ENCODE assay signal across 9 mouse cellular contexts in genomic region chr7:107593904-107594303, GRCm38 (mm10). TPM values are rescaled to one million over a fixed set of nuclear protein-coding genes. Genes with fewer than 3 reads are reported as not detected.
DNase-seq lines count a peak whose midpoint lies in the region; ATAC-seq and TF ChIP-seq lines count a peak whose summit lies in the region.
"Had no signal": no experiment of that assay in that cellular context is flagged by ENCODE, and none has a peak within 500 bp of the region (broad histone marks: within the 10 kb centered on the region; RNA-seq: fewer than 3 reads in every experiment).

No protein-coding gene starts in this region.

- H3K9me3 ChIP-seq in limb, embryonic 13.5 days: no peaks in the 10 kb centered on the region
- H3K9me3 ChIP-seq in midbrain, postnatal 0 days (ENCODE audit: low read length): no peaks in the 10 kb centered on the region

- H3K36me3 ChIP-seq in limb, embryonic 13.5 days: peaks cover 26% of the 10 kb centered on the region
- no peaks in the 10 kb centered on the region for H3K36me3 ChIP-seq in midbrain, postnatal 0 days (ENCODE audit: insufficient read depth, low read length)

- peak overlapping the region; percentile 54 for H3K4me3 ChIP-seq in limb, embryonic 13.5 days
- peak overlapping the region; percentile 63; the same call in 1 of the 2 replicates for H3K4me3 ChIP-seq in midbrain, postnatal 0 days (ENCODE audit: low read depth, low read length)
- H3K4me3 ChIP-seq: myocyte had no signal

- peaks cover 23% of the 10 kb centered on the region for H3K4me1 ChIP-seq in limb, embryonic 13.5 days
- no peaks in the 10 kb centered on the region for H3K4me1 ChIP-seq in midbrain, postnatal 0 days (ENCODE audit: insufficient read depth, low read length)

- H3K4me2 ChIP-seq in limb, embryonic 13.5 days (replicated peaks): peak overlapping the region; percentile 94
- H3K4me2 ChIP-seq in midbrain, postnatal 0 days (ENCODE audit: low read depth, low read length, poor library complexity, severe bottlenecking): peak overlapping the region; percentile 87

- ATAC-seq in granulocyte monocyte progenitor cell, adult 5-6 weeks (replicated peaks; ENCODE audit: poor library complexity, severe bottlenecking): peak; percentile 71
- ATAC-seq in limb, embryonic 13.5 days (ENCODE audit: low FRiP score, low read depth): peak; percentile 13; the same call in 1 of the 2 replicates
- ATAC-seq in midbrain, postnatal 0 days (ENCODE audit: low FRiP score): no peak

- no peak overlapping the region for H3K27ac ChIP-seq in limb, embryonic 13.5 days
- H3K27ac ChIP-seq in midbrain, postnatal 0 days (ENCODE audit: low read depth, low read length): no peak overlapping the region

- TF ChIP-seq CTCF in midbrain, postnatal 0 days (IDR thresholded peaks at IDR 0.05): no peak

- 30% methylated on average over 7 of the region's 7 CpGs for WGBS in limb, embryonic 13.5 days
- 32% methylated on average over 7 of the region's 7 CpGs for WGBS in midbrain, postnatal 0 days

- DNase-seq in layer of hippocampus, adult 11-12 months (ENCODE audit: low spot score): peak; percentile 8
- no peak for DNase-seq in layer of hippocampus, postnatal 36 days
- no peak for DNase-seq in midbrain, postnatal 0 days (ENCODE audit: low spot score)
- DNase-seq in urinary bladder, postnatal 36 days (ENCODE audit: low spot score in 2 of 2): no peak
- DNase-seq in thymus, postnatal 14 days: no peak
- DNase-seq in Muller cell, postnatal 12 days (ENCODE audit: inconsistent ontology term): no peak

- H3K9ac ChIP-seq in limb, embryonic 13.5 days: no peak overlapping the region
- no peak overlapping the region for H3K9ac ChIP-seq in midbrain, postnatal 0 days (replicated peaks; ENCODE audit: low read length, poor library complexity, severe bottlenecking)

- no peaks in the 10 kb centered on the region for H3K27me3 ChIP-seq in limb, embryonic 13.5 days
- no peaks in the 10 kb centered on the region for H3K27me3 ChIP-seq in midbrain, postnatal 0 days (ENCODE audit: insufficient read depth, low read length)

RNA-seq across cellular contexts. Expression of gene Ppfibp2, which starts 1.1 kb away (rescaled TPM):
- total RNA-seq in layer of hippocampus, postnatal 36 days (2021): 1 to 10 TPM; 6.7 to 6.8 TPM
- 3.0 and 9.9 TPM in 2 replicates for total RNA-seq in granulocyte monocyte progenitor cell, adult 5-6 weeks (2014; fragmentation: Nextera tagmentation)
- 5.6 and 6.6 TPM in 2 replicates for total RNA-seq in granulocyte monocyte progenitor cell, adult 5-6 weeks (2017)
- polyA plus RNA-seq in limb, embryonic 13.5 days (2015; fragmentation: Nextera tagmentation; extraction: Ambion mirVana): 10.8 and 12.0 TPM in 2 replicates
- total RNA-seq in midbrain, postnatal 0 days (2014; rRNA removed): 2.6 and 2.9 TPM in 2 replicates
- 1.2 and 1.6 TPM in 2 replicates for polyA plus RNA-seq in midbrain, postnatal 0 days (2015; fragmentation: Nextera tagmentation; extraction: Ambion mirVana)

RNA-seq across cellular contexts. Expression of gene Olfml1, which starts 26.7 kb away (rescaled TPM):
- 10 to 100 TPM; 12.5 to 13.2 TPM for total RNA-seq in layer of hippocampus, postnatal 36 days (2021)
- total RNA-seq in granulocyte monocyte progenitor cell, adult 5-6 weeks (2014; fragmentation: Nextera tagmentation): not detected in 2 replicates
- total RNA-seq in granulocyte monocyte progenitor cell, adult 5-6 weeks (2017): not detected in 2 replicates
- polyA plus RNA-seq in limb, embryonic 13.5 days (2015; fragmentation: Nextera tagmentation; extraction: Ambion mirVana): 41.2 and 42.3 TPM in 2 replicates
- 3.6 and 3.8 TPM in 2 replicates for total RNA-seq in midbrain, postnatal 0 days (2014; rRNA removed)
- 4.1 and 4.3 TPM in 2 replicates for polyA plus RNA-seq in midbrain, postnatal 0 days (2015; fragmentation: Nextera tagmentation; extraction: Ambion mirVana)
- polyA plus RNA-seq: myocyte had no signal

RNA-seq across cellular contexts. Expression of gene 5330417H12Rik, which starts 31.1 kb away (rescaled TPM):
- not detected for total RNA-seq in layer of hippocampus, postnatal 36 days (2021)
- total RNA-seq in granulocyte monocyte progenitor cell, adult 5-6 weeks (2014; fragmentation: Nextera tagmentation): not detected in 2 replicates
- not detected in 2 replicates for total RNA-seq in granulocyte monocyte progenitor cell, adult 5-6 weeks (2017)
- 0.11 TPM in 1 of 2 replicates, not detected in the other for polyA plus RNA-seq in limb, embryonic 13.5 days (2015; fragmentation: Nextera tagmentation; extraction: Ambion mirVana)
- not detected in 2 replicates for total RNA-seq in midbrain, postnatal 0 days (2014; rRNA removed)
- polyA plus RNA-seq in midbrain, postnatal 0 days (2015; fragmentation: Nextera tagmentation; extraction: Ambion mirVana): not detected in 2 replicates
- polyA plus RNA-seq: myocyte had no signal
